Mouse (Mus musculus) intestine, postnatal 0 days (tissue): Measurements from ENCODE around the gene Il34. TPM values are rescaled to one million over a fixed set of nuclear protein-coding genes. Genes with fewer than 3 reads are reported as not detected.

Source experiments
- ATAC-seq: fragments of 200-750 bp; cut with Nextera tagmentation; 2 replicates; pipeline ENCODE4 v1.8.0; 2017; ENCODE audit warnings: mild to moderate bottlenecking, moderate TSS enrichment, moderate library complexity
- H3K27ac ChIP-seq: fragments of 300-500 bp; sonication (generic); 2 replicates; pipeline ENCODE4 v1.5.1; 2014; ENCODE audit warnings: mild to moderate bottlenecking, low read depth, low read length, moderate library complexity
- H3K27me3 ChIP-seq: fragments of 300-500 bp; sonication (generic); replicated peaks from 2 replicates; pipeline ENCODE4 v1.6.1; 2014; ENCODE audit warnings: low read length, mixed read lengths; ENCODE audit not compliant: control insufficient read depth, insufficient read depth
- H3K36me3 ChIP-seq: fragments of 300-500 bp; sonication (generic); 2 replicates; pipeline ENCODE4 v1.6.1; 2014; ENCODE audit warnings: mild to moderate bottlenecking, moderate library complexity; ENCODE audit not compliant: control insufficient read depth, insufficient read depth
- H3K4me1 ChIP-seq: fragments of 300-500 bp; sonication (generic); replicated peaks from 2 replicates; pipeline ENCODE4 v1.6.1; 2014; ENCODE audit warnings: antibody characterized with exemption, low read length, mixed read lengths; ENCODE audit not compliant: control insufficient read depth, insufficient read depth
- H3K4me2 ChIP-seq: fragments of 300-500 bp; sonication (generic); replicated peaks from 2 replicates; pipeline ENCODE4 v1.6.1; 2014; ENCODE audit warnings: low read depth, mild to moderate bottlenecking, moderate library complexity
- H3K4me3 ChIP-seq: fragments of 300-500 bp; sonication (generic); 2 replicates; pipeline ENCODE4 v1.5.1; 2014; ENCODE audit warnings: low read depth, low read length
- H3K9ac ChIP-seq: fragments of 300-500 bp; sonication (generic); 2 replicates; pipeline ENCODE4 v1.6.1; 2014; ENCODE audit warnings: mild to moderate bottlenecking, low read depth, low read length
- H3K9me3 ChIP-seq: fragments of 300-500 bp; sonication (generic); 2 replicates; pipeline ENCODE4 v1.6.1; 2016; ENCODE audit warnings: mixed run types; ENCODE audit not compliant: control insufficient read depth
- CTCF ChIP-seq: sonication (generic); IDR thresholded peaks from 2 replicates; pipeline ENCODE4 v1.5.1; 2016; ENCODE audit warnings: low read depth, mild to moderate bottlenecking, control low read depth, antibody characterized with exemption, moderate library complexity
- WGBS: fragments of 180-500 bp; shearing (Covaris S2); extraction: QIAGEN DNeasy Blood & Tissue Kit; methylation state at CpG from one replicate; pipeline ENCODE4 v1.1.7; 2014; 5-methylcytosine and 5-hydroxymethylcytosine counted together
- polyA plus RNA-seq: library from polyadenylated mRNA; unstranded; fragments of >200 nt; fragmentation: Nextera tagmentation; extraction: Ambion mirVana; gene quantifications from 2 replicates; pipeline ENCODE4 v1.2.1, GENCODE M21; 2015

The Il34 gene
- polyA plus RNA-seq, 1 experiment from 2014 or later = 3.0 TPM

- no peak overlapping the region for H3K4me2 ChIP-seq
- H3K9me3 ChIP-seq = no peaks in the 10 kb centered on the region
- no peaks in the 10 kb centered on the region for H3K27me3 ChIP-seq
- WGBS = 73% methylated on average over 15 of the region's 15 CpGs
- ATAC-seq = no peak
- H3K9ac ChIP-seq = no peak overlapping the region
- no peak overlapping the region for H3K4me3 ChIP-seq
- no peaks in the 10 kb centered on the region for H3K4me1 ChIP-seq
- H3K27ac ChIP-seq = no peak overlapping the region
- no peak for TF ChIP-seq CTCF
- peaks cover 26% of the 10 kb centered on the region for H3K36me3 ChIP-seq
Observed at GRCm38 (mm10) chr8:110741816-110742451, 63.8 kb downstream of the Il34 start.

DNA sequence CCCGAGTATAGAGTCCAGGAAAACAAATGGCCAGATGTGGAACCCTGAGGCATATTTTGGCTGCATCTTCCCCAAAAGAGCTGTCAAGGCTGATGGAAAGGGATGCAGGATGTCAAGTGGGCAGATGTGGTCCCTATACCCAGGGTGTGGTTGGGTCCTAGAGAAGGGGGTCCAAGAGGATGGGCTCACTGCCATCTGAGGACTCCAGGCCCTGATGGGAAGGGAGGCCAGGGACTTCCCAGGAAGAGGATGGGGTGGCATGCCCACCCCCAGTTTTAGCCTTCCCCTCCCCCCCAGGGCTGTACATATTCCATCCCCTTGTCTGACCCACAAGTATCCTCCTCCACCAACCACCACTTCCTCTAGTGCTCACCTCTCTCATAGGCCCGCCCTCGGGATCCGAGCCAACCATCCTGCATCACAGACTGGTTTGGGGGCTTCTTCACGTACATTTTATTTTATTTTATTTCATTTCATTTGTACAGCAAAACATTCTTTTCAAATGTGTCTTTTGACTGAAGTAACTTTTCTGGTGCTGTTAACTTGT is 65.0 kb downstream of the Il34 start:
- no peak overlapping the region for H3K27ac ChIP-seq
- no peaks in the 10 kb centered on the region for H3K9me3 ChIP-seq
- H3K4me2 ChIP-seq = no peak overlapping the region
- WGBS = 85% methylated on average over 5 of the region's 5 CpGs
- H3K36me3 ChIP-seq = peaks cover 28% of the 10 kb centered on the region
- H3K4me3 ChIP-seq = no peak overlapping the region
- no peaks in the 10 kb centered on the region for H3K4me1 ChIP-seq
- H3K27me3 ChIP-seq = no peaks in the 10 kb centered on the region
- TF ChIP-seq CTCF = no peak
- no peak overlapping the region for H3K9ac ChIP-seq
- ATAC-seq = no peak

DNA sequence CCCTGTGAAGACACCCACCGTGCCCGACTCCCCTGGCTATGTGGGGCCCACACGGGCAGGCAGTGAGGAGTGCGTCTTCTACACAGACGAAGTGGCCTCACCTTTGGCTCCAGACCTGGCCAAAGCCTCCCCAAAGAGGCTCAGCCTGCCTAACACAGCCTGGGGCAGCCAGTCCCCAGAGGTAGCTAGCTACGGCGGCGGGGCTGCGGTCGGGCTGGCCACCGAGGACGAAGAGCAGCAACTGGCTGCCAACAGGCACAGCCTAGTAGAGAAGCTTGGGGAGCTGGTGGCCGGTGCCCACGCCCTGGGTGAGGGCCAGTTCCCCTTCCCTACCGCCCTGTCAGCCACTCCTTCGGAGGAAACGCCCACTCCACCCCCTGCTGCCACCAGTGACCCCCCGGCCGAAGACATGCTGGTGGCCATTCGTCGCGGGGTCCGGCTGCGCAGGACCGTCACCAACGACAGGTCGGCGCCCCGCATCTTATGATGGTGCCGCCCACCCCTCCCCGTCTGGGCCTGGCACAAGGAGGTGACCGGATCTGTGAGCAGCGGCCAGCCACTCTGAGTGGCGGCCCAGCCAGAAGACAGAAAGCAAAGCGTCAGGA is 67.0 kb downstream of the Il34 start:
- no peak overlapping the region for H3K27ac ChIP-seq
- no peak for TF ChIP-seq CTCF
- H3K4me1 ChIP-seq = no peaks in the 10 kb centered on the region
- no peaks in the 10 kb centered on the region for H3K9me3 ChIP-seq
- WGBS = 92% methylated on average over 35 of the region's 35 CpGs
- ATAC-seq = no peak
- peaks cover 34% of the 10 kb centered on the region for H3K36me3 ChIP-seq
- H3K4me3 ChIP-seq = no peak overlapping the region
- H3K9ac ChIP-seq = no peak overlapping the region
- H3K27me3 ChIP-seq = no peaks in the 10 kb centered on the region
- H3K4me2 ChIP-seq = no peak overlapping the region

DNA sequence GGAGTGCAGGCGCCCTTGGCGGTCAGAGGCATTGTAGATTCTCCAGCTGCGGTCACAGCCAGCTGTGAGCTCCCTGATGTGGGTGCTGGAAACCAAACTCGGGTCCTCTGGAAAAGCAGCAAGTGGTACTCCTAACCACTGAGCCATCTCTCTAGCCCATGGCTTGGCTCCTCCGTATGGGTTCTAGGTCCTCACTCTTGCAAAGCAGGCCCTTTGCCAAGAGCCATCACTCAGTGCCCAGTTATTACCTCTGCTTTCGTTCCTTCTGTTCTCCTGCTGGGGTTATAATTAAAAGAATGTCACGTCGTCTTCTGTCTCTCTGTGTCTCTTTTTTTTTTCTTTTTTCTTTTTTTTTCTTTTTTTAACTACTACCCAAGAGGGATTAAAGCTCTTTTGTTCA is 72.7 kb downstream of the Il34 start:
- no peak overlapping the region for H3K27ac ChIP-seq
- no peaks in the 10 kb centered on the region for H3K27me3 ChIP-seq
- no peak for TF ChIP-seq CTCF
- no peak for ATAC-seq
- H3K4me1 ChIP-seq = no peaks in the 10 kb centered on the region
- H3K9me3 ChIP-seq = no peaks in the 10 kb centered on the region
- peaks cover 55% of the 10 kb centered on the region; the same call in 1 of the 2 replicates for H3K36me3 ChIP-seq
- H3K4me3 ChIP-seq = no peak overlapping the region
- 91% methylated on average over 8 of the region's 8 CpGs for WGBS
- H3K9ac ChIP-seq = no peak overlapping the region
- no peak overlapping the region for H3K4me2 ChIP-seq

GRCm38 (mm10) chr8:110731346-110731859 is 74.3 kb downstream of the Il34 start:
- Histone ChIP-seq H3K9ac (no peak overlapping the region), H3K4me2 (no peak overlapping the region), H3K4me1 (no peaks in the 10 kb centered on the region), H3K9me3 (no peaks in the 10 kb centered on the region), H3K4me3 (no peak overlapping the region), H3K27ac (no peak overlapping the region), H3K27me3 (no peaks in the 10 kb centered on the region), H3K36me3 (peaks cover 52% of the 10 kb centered on the region; the same call in 1 of the 2 replicates)
- ATAC-seq = no peak
- TF ChIP-seq CTCF = no peak
- 92% methylated on average over 8 of the region's 8 CpGs for WGBS

GRCm38 (mm10) chr8:110726893-110727292 is 78.8 kb downstream of the Il34 start:
- peaks cover 39% of the 10 kb centered on the region; the same call in 1 of the 2 replicates for H3K36me3 ChIP-seq

More at GRCm38 (mm10) chr8:110726893-110727292, 78.8 kb downstream of the Il34 start:
- Histone ChIP-seq H3K9me3 (no peaks in the 10 kb centered on the region), H3K27ac (no peak overlapping the region), H3K27me3 (no peaks in the 10 kb centered on the region), H3K4me2 (no peak overlapping the region), H3K9ac (no peak overlapping the region), H3K4me1 (no peaks in the 10 kb centered on the region), H3K4me3 (no peak overlapping the region)
- TF ChIP-seq CTCF = peak; percentile 88
- no peak for ATAC-seq
- 26% methylated on average over 18 of the region's 18 CpGs for WGBS
